Mouse (Mus musculus) kidney, embryonic 15.5 days (tissue): ENCODE results near the gene Myadm. TPM values are rescaled to one million over a fixed set of nuclear protein-coding genes. Genes with fewer than 3 reads are reported as not detected.
"Not testable (repeated sequence)": the region's sequence is repeated elsewhere in the genome, so short reads cannot be mapped to it uniquely, and the experiment has no call there.

Experiments used
- ATAC-seq: fragments of 200-750 bp; cut with Nextera tagmentation; replicated peaks from 2 replicates; pipeline ENCODE4 v1.8.0; 2017; ENCODE audit warnings: moderate TSS enrichment; ENCODE audit not compliant: low FRiP score
- H3K27ac ChIP-seq: fragments of 300-500 bp; sonication (generic); 2 replicates; pipeline ENCODE4 v1.5.1; 2015; ENCODE audit warnings: mild to moderate bottlenecking, inconsistent platforms
- H3K27me3 ChIP-seq: fragments of 300-500 bp; sonication (generic); 2 replicates; pipeline ENCODE4 v1.6.1; 2015; ENCODE audit warnings: inconsistent platforms
- H3K36me3 ChIP-seq: fragments of 300-500 bp; sonication (generic); 2 replicates; pipeline ENCODE4 v1.6.1; 2015; ENCODE audit warnings: inconsistent platforms
- H3K4me1 ChIP-seq: fragments of 300-500 bp; sonication (generic); 2 replicates; pipeline ENCODE4 v1.6.1; 2015; ENCODE audit warnings: inconsistent platforms
- H3K4me2 ChIP-seq: fragments of 300-500 bp; sonication (generic); 2 replicates; pipeline ENCODE4 v1.6.1; 2015; ENCODE audit warnings: moderate library complexity, mild to moderate bottlenecking, inconsistent platforms
- H3K4me3 ChIP-seq: fragments of 300-500 bp; sonication (generic); replicated peaks from 2 replicates; pipeline ENCODE4 v1.5.1; 2015; ENCODE audit warnings: mild to moderate bottlenecking, inconsistent platforms
- H3K9ac ChIP-seq: fragments of 300-500 bp; sonication (generic); 2 replicates; pipeline ENCODE4 v1.6.1; 2015; ENCODE audit warnings: mild to moderate bottlenecking, inconsistent platforms
- H3K9me3 ChIP-seq: fragments of 300-500 bp; sonication (generic); replicated peaks from 2 replicates; pipeline ENCODE4 v1.6.1; 2016; ENCODE audit warnings: inconsistent platforms
- WGBS: fragments of 180-500 bp; shearing (Covaris S2); methylation state at CpG from one replicate; pipeline ENCODE4 v1.1.7; 2015; ENCODE audit warnings: mixed read lengths; 5-methylcytosine and 5-hydroxymethylcytosine counted together
- polyA plus RNA-seq: library from polyadenylated mRNA; unstranded; fragments of >200 nt; fragmentation: Nextera tagmentation; extraction: Ambion mirVana; gene quantifications from 2 replicates; pipeline ENCODE4 v1.2.1, GENCODE M21; 2015

Gene Myadm
- polyA plus RNA-seq, 1 experiment from 2014 or later: 93.8 TPM

- H3K27me3 ChIP-seq: no peaks in the 10 kb centered on the region
- H3K27ac ChIP-seq: peak overlapping the region; percentile 83
- peak overlapping the region; percentile 5; the same call in 1 of the 2 replicates for H3K9ac ChIP-seq
- 56% methylated on average over 3 of the region's 3 CpGs for WGBS
- peak overlapping the region; percentile 51 for H3K4me3 ChIP-seq
- peaks cover 48% of the 10 kb centered on the region for H3K4me1 ChIP-seq
- no peak for ATAC-seq
- H3K9me3 ChIP-seq: no peaks in the 10 kb centered on the region
- peaks cover 26% of the 10 kb centered on the region for H3K36me3 ChIP-seq
- peak overlapping the region; percentile 73 for H3K4me2 ChIP-seq
These were observed 2.9 kb downstream of the Myadm start for GRCm38 (mm10) chr7:3291764-3292163.

GRCm38 (mm10) chr7:3292271-3292670, 3.4 kb downstream of the Myadm start:
- WGBS: 65% methylated on average over 12 of the region's 12 CpGs
- H3K27me3 ChIP-seq, H3K9me3 ChIP-seq, ATAC-seq: not testable (repeated sequence)
- Histone ChIP-seq H3K9ac (0 out of 2 replicates have a peak overlapping the region, but pooled peaks have one; percentile 5), H3K4me2 (peak overlapping the region; percentile 73), H3K4me1 (peaks cover 50% of the 10 kb centered on the region), H3K27ac (peak overlapping the region; percentile 83), H3K4me3 (peak overlapping the region; percentile 51), H3K36me3 (peaks cover 32% of the 10 kb centered on the region)

- H3K9me3 ChIP-seq: no peaks in the 10 kb centered on the region
- H3K4me2 ChIP-seq: peak overlapping the region; percentile 73
- H3K36me3 ChIP-seq: peaks cover 37% of the 10 kb centered on the region
- no peaks in the 10 kb centered on the region for H3K27me3 ChIP-seq
- ATAC-seq: peak; percentile 85
- peak overlapping the region; percentile 35 for H3K9ac ChIP-seq
- H3K4me1 ChIP-seq: peaks cover 53% of the 10 kb centered on the region
- peak overlapping the region; percentile 51 for H3K4me3 ChIP-seq
- peak overlapping the region; percentile 83 for H3K27ac ChIP-seq
- WGBS: under 1% methylated on average over 14 of the region's 14 CpGs
These were observed 3.9 kb downstream of the Myadm start for GRCm38 (mm10) chr7:3292791-3293190.

- no peak overlapping the region for H3K4me3 ChIP-seq
- H3K27me3 ChIP-seq: no peaks in the 10 kb centered on the region
- no peak overlapping the region for H3K9ac ChIP-seq
- 92% methylated on average over 1 of the region's 1 CpGs for WGBS
- H3K36me3 ChIP-seq: peaks cover 57% of the 10 kb centered on the region
- peaks cover 43% of the 10 kb centered on the region for H3K4me1 ChIP-seq
- peak overlapping the region; percentile 32; the same call in 1 of the 2 replicates for H3K27ac ChIP-seq
- no peak overlapping the region for H3K4me2 ChIP-seq
- no peaks in the 10 kb centered on the region for H3K9me3 ChIP-seq
- no peak for ATAC-seq
These were observed 5.9 kb downstream of the Myadm start for GRCm38 (mm10) chr7:3294794-3295193.

- Histone ChIP-seq H3K9ac (no peak overlapping the region), H3K4me1 (peaks cover 39% of the 10 kb centered on the region), H3K27me3 (no peaks in the 10 kb centered on the region), H3K4me2 (no peak overlapping the region), H3K27ac (peak overlapping the region; percentile 32; the same call in 1 of the 2 replicates), H3K9me3 (no peaks in the 10 kb centered on the region), H3K4me3 (no peak overlapping the region), H3K36me3 (peaks cover 63% of the 10 kb centered on the region)
- 81% methylated on average over 5 of the region's 5 CpGs for WGBS
- ATAC-seq: no peak
These were observed 6.6 kb downstream of the Myadm start for GRCm38 (mm10) chr7:3295321-3296110.

- WGBS: 90% methylated on average over 16 of the region's 16 CpGs
- peaks cover 30% of the 10 kb centered on the region for H3K4me1 ChIP-seq
These were observed 7.8 kb downstream of the Myadm start for GRCm38 (mm10) chr7:3296711-3297110.

GRCm38 (mm10) chr7:3299941-3300617, 11.2 kb downstream of the Myadm start:
- Histone ChIP-seq H3K9me3 (no peaks in the 10 kb centered on the region), H3K4me1 (peaks cover 36% of the 10 kb centered on the region), H3K27me3 (peaks cover 41% of the 10 kb centered on the region), H3K4me2 (no peak overlapping the region), H3K4me3 (no peak overlapping the region), H3K9ac (no peak overlapping the region), H3K27ac (no peak overlapping the region), H3K36me3 (peaks cover 49% of the 10 kb centered on the region)
- 61% methylated on average over 7 of the region's 7 CpGs for WGBS
- ATAC-seq: no peak

More at GRCm38 (mm10) chr7:3296711-3297110, 7.8 kb downstream of the Myadm start:
- Histone ChIP-seq H3K4me2 (no peak overlapping the region), H3K27me3 (peaks cover 10% of the 10 kb centered on the region; the same call in 1 of the 2 replicates), H3K36me3 (peaks cover 63% of the 10 kb centered on the region), H3K4me3 (no peak overlapping the region), H3K9ac (no peak overlapping the region), H3K9me3 (no peaks in the 10 kb centered on the region), H3K27ac (no peak overlapping the region)
- no peak for ATAC-seq

GRCm38 (mm10) chr7:3300891-3301627, 12.2 kb downstream of the Myadm start:
- ATAC-seq: no peak
- Histone ChIP-seq H3K9me3 (no peaks in the 10 kb centered on the region), H3K9ac (no peak overlapping the region), H3K36me3 (peaks cover 43% of the 10 kb centered on the region), H3K4me2 (no peak overlapping the region), H3K27ac (no peak overlapping the region), H3K27me3 (peaks cover 51% of the 10 kb centered on the region), H3K4me1 (peaks cover 35% of the 10 kb centered on the region), H3K4me3 (no peak overlapping the region)
- 66% methylated on average over 8 of the region's 8 CpGs for WGBS

- H3K9me3 ChIP-seq: no peaks in the 10 kb centered on the region
- H3K4me2 ChIP-seq: peak overlapping the region; percentile 74
- no peak overlapping the region for H3K27ac ChIP-seq
- peaks cover 57% of the 10 kb centered on the region for H3K27me3 ChIP-seq
- peaks cover 35% of the 10 kb centered on the region for H3K4me1 ChIP-seq
- peak; percentile 47 for ATAC-seq
- H3K36me3 ChIP-seq: peaks cover 35% of the 10 kb centered on the region
- H3K4me3 ChIP-seq: peak overlapping the region; percentile 40
- WGBS: 8% methylated on average over 33 of the region's 33 CpGs
- H3K9ac ChIP-seq: no peak overlapping the region
These were observed 13.0 kb downstream of the Myadm start for GRCm38 (mm10) chr7:3301628-3302555.

- ATAC-seq: 0 out of 2 replicates have a peak, but pooled peaks have one; percentile 1
These were observed 13.8 kb downstream of the Myadm start for GRCm38 (mm10) chr7:3302556-3303275.

More at GRCm38 (mm10) chr7:3302556-3303275, 13.8 kb downstream of the Myadm start:
- peak overlapping the region; percentile 74 for H3K4me2 ChIP-seq
- no peak overlapping the region for H3K9ac ChIP-seq
- peaks cover 31% of the 10 kb centered on the region for H3K4me1 ChIP-seq
- H3K4me3 ChIP-seq: peak overlapping the region; percentile 40
- peaks cover 60% of the 10 kb centered on the region for H3K27me3 ChIP-seq
- WGBS: 3% methylated on average over 16 of the region's 16 CpGs
- H3K36me3 ChIP-seq: peaks cover 27% of the 10 kb centered on the region
- H3K27ac ChIP-seq: no peak overlapping the region
- no peaks in the 10 kb centered on the region for H3K9me3 ChIP-seq
